Mouse (Mus musculus) yolk sac, embryonic 10.5 days (tissue): ENCODE data around the gene Gm5868.
"Not testable (repeated sequence)": the region's sequence is repeated elsewhere in the genome, so short reads cannot be mapped to it uniquely, and the experiment has no call there.

Experiments used
- DNase-seq: peaks from one replicate; pipeline ENCODE4 v3.0.0-alpha.2; 2017; ENCODE audit warnings: low spot score

Gm5868 gene

GRCm38 (mm10) chr5:72587192-72587681 is at the start of gene Gm5868:
Gene Gm5868, minus strand, starts transcription at chr5:72587551.
- no peak for DNase-seq

- DNase-seq: no peak
Measured at GRCm38 (mm10) chr5:72636576-72636975, 49.2 kb upstream of the Gm5868 start.

- no peak for DNase-seq
Measured at GRCm38 (mm10) chr5:72636122-72636521, 48.8 kb upstream of the Gm5868 start.

- DNase-seq: no peak
Measured at GRCm38 (mm10) chr5:72634791-72635271, 47.5 kb upstream of the Gm5868 start.

- no peak for DNase-seq
Measured at GRCm38 (mm10) chr5:72630026-72630425, 42.7 kb upstream of the Gm5868 start.

- no peak for DNase-seq
Measured at GRCm38 (mm10) chr5:72621022-72621421, 33.7 kb upstream of the Gm5868 start.

GRCm38 (mm10) chr5:72617413-72617812 is 30.1 kb upstream of the Gm5868 start:
- no peak for DNase-seq

- DNase-seq: no peak
Measured at GRCm38 (mm10) chr5:72603138-72603537, 15.8 kb upstream of the Gm5868 start.

- DNase-seq: peak; percentile 31
Measured at GRCm38 (mm10) chr5:72601006-72601405, 13.7 kb upstream of the Gm5868 start.

GRCm38 (mm10) chr5:72586667-72587191 is 622 bp downstream of the Gm5868 start:
- DNase-seq: not testable (repeated sequence)

GRCm38 (mm10) chr5:72586122-72586521 is 1.2 kb downstream of the Gm5868 start:
- DNase-seq: not testable (repeated sequence)

GRCm38 (mm10) chr5:72580970-72581332 is 6.4 kb downstream of the Gm5868 start, which contains the start of gene Zar1:
Gene Zar1, minus strand, starts transcription at chr5:72581254.
- DNase-seq: not testable (repeated sequence)

GRCm38 (mm10) chr5:72580088-72580969 is 7.0 kb downstream of the Gm5868 start:
- DNase-seq: not testable (repeated sequence)

GRCm38 (mm10) chr5:72579599-72579998 is 7.8 kb downstream of the Gm5868 start:
- DNase-seq: not testable (repeated sequence)

GRCm38 (mm10) chr5:72565621-72566020 is 21.7 kb downstream of the Gm5868 start:
- no peak for DNase-seq

- DNase-seq: not testable (repeated sequence)
Measured at GRCm38 (mm10) chr5:72563183-72563582, 24.2 kb downstream of the Gm5868 start.

- no peak for DNase-seq
Measured at GRCm38 (mm10) chr5:72560976-72561628, 26.2 kb downstream of the Gm5868 start.

GRCm38 (mm10) chr5:72559544-72560049 is 27.8 kb downstream of the Gm5868 start, which contains the start of gene Nfxl1:
Gene Nfxl1, minus strand, starts transcription at chr5:72559684.
- DNase-seq: peak; percentile 98

GRCm38 (mm10) chr5:72558716-72559526 is 28.4 kb downstream of the Gm5868 start:
- no peak for DNase-seq

GRCm38 (mm10) chr5:72556245-72556644 is 31.1 kb downstream of the Gm5868 start:
- DNase-seq: no peak

GRCm38 (mm10) chr5:72551209-72551608 is 36.1 kb downstream of the Gm5868 start:
- DNase-seq: no peak
